Mouse (Mus musculus): Measurements from ENCODE around the gene Zfp963. TPM values are rescaled to one million over a fixed set of nuclear protein-coding genes. Genes with fewer than 3 reads are reported as not detected.
"Not testable (repeated sequence)": the region's sequence is repeated elsewhere in the genome, so short reads cannot be mapped to it uniquely, and the experiment has no call there.

The Zfp963 gene
- polyA plus RNA-seq, 1 experiment = 3.3 TPM

GRCm38 (mm10) chr8:69715366-69715765, 34.4 kb downstream of the Zfp963 start:
- peaks cover 4% of the 10 kb centered on the region; the same call in 1 of the 2 replicates for H3K36me3 ChIP-seq (ENCODE audit: control insufficient read depth, insufficient read depth, low read length)
- H3K4me3 ChIP-seq (ENCODE audit: control insufficient read depth, insufficient read depth, low read length) = no peak overlapping the region
- WGBS = 86% methylated on average over 6 of the region's 6 CpGs
- peaks cover 8% of the 10 kb centered on the region for H3K4me1 ChIP-seq (replicated peaks; ENCODE audit: control insufficient read depth, insufficient read depth, low read length)
- TF ChIP-seq CTCF (IDR thresholded peaks at IDR 0.05; ENCODE audit: borderline replicate concordance, control insufficient read depth, extremely low read depth, insufficient read depth, low read length, poor library complexity) (no peak), POLR2A (IDR thresholded peaks at IDR 0.05; ENCODE audit: control insufficient read depth, extremely low read depth, insufficient read depth, low read length, poor library complexity) (no peak)
- H3K27me3 ChIP-seq (ENCODE audit: control insufficient read depth, insufficient read depth, low read length) = no peaks in the 10 kb centered on the region
- DNase-seq = no peak
- H3K27ac ChIP-seq (ENCODE audit: control insufficient read depth, insufficient read depth, low read length) = no peak overlapping the region

- no peak overlapping the region for H3K4me3 ChIP-seq (ENCODE audit: control insufficient read depth, insufficient read depth, low read length)
- peaks cover 22% of the 10 kb centered on the region for H3K36me3 ChIP-seq (ENCODE audit: control insufficient read depth, insufficient read depth, low read length)
- H3K4me1 ChIP-seq (replicated peaks; ENCODE audit: control insufficient read depth, insufficient read depth, low read length) = peaks cover 8% of the 10 kb centered on the region
- H3K27ac ChIP-seq (ENCODE audit: control insufficient read depth, insufficient read depth, low read length) = no peak overlapping the region
- no peaks in the 10 kb centered on the region for H3K27me3 ChIP-seq (ENCODE audit: control insufficient read depth, insufficient read depth, low read length)
- WGBS = 95% methylated on average over 8 of the region's 8 CpGs
- no peak for TF ChIP-seq CTCF (IDR thresholded peaks at IDR 0.05; ENCODE audit: borderline replicate concordance, control insufficient read depth, extremely low read depth, insufficient read depth, low read length, poor library complexity)
- TF ChIP-seq POLR2A (IDR thresholded peaks at IDR 0.05; ENCODE audit: control insufficient read depth, extremely low read depth, insufficient read depth, low read length, poor library complexity) = no peak
- DNase-seq = no peak
Measured at GRCm38 (mm10) chr8:69713516-69713915, 36.3 kb downstream of the Zfp963 start.

GRCm38 (mm10) chr8:69710624-69711023, 39.1 kb downstream of the Zfp963 start, which contains the start of gene Zfp869:
Gene Zfp869, minus strand, starts transcription at chr8:69710724.
- over 99% methylated on average over 10 of the region's 10 CpGs for WGBS
- H3K36me3 ChIP-seq (ENCODE audit: control insufficient read depth, insufficient read depth, low read length) = peaks cover 50% of the 10 kb centered on the region
- not testable (repeated sequence) for H3K27ac ChIP-seq (ENCODE audit: control insufficient read depth, insufficient read depth, low read length); H3K4me3 ChIP-seq (ENCODE audit: control insufficient read depth, insufficient read depth, low read length); H3K4me1 ChIP-seq (replicated peaks; ENCODE audit: control insufficient read depth, insufficient read depth, low read length); DNase-seq; H3K27me3 ChIP-seq (ENCODE audit: control insufficient read depth, insufficient read depth, low read length)

GRCm38 (mm10) chr8:69701810-69702209, 48.0 kb downstream of the Zfp963 start:
- Histone ChIP-seq H3K36me3 (ENCODE audit: control insufficient read depth, insufficient read depth, low read length) (peaks cover 33% of the 10 kb centered on the region), H3K27ac (ENCODE audit: control insufficient read depth, insufficient read depth, low read length) (no peak overlapping the region), H3K27me3 (ENCODE audit: control insufficient read depth, insufficient read depth, low read length) (no peaks in the 10 kb centered on the region), H3K4me1 (replicated peaks; ENCODE audit: control insufficient read depth, insufficient read depth, low read length) (peaks cover 6% of the 10 kb centered on the region), H3K4me3 (ENCODE audit: control insufficient read depth, insufficient read depth, low read length) (no peak overlapping the region)
- TF ChIP-seq POLR2A (IDR thresholded peaks at IDR 0.05; ENCODE audit: control insufficient read depth, extremely low read depth, insufficient read depth, low read length, poor library complexity) = no peak
- TF ChIP-seq CTCF (IDR thresholded peaks at IDR 0.05; ENCODE audit: borderline replicate concordance, control insufficient read depth, extremely low read depth, insufficient read depth, low read length, poor library complexity) = no peak
- 72% methylated on average over 6 of the region's 6 CpGs for WGBS
- DNase-seq = no peak

Other genes with a start within 250 kb of the Zfp963 start
- not detected in 2 replicates for gene Gm7697, start 227.0 kb downstream of the Zfp963 start, polyA plus RNA-seq (2012; rRNA removed)
- 10.3 and 10.4 TPM in 2 replicates for gene Zfp868, start 124.4 kb downstream of the Zfp963 start, polyA plus RNA-seq (2012; rRNA removed)
- 0.26 and 0.27 TPM in 2 replicates for gene Zfp964, start 95.5 kb downstream of the Zfp963 start, polyA plus RNA-seq (2012; rRNA removed)
- gene Zfp869, start 39.2 kb downstream of the Zfp963 start, polyA plus RNA-seq (2012; rRNA removed) = 3.8 and 4.1 TPM in 2 replicates
- gene Gm20422, start 24.9 kb upstream of the Zfp963 start, polyA plus RNA-seq (2012; rRNA removed) = 1.3 TPM in 1 of 2 replicates, not detected in the other
- 213 and 231 TPM in 2 replicates for gene Atp13a1, start 41.2 kb upstream of the Zfp963 start, polyA plus RNA-seq (2012; rRNA removed)
- 24.4 and 25.6 TPM in 2 replicates for gene Zfp866, start 41.2 kb upstream of the Zfp963 start, polyA plus RNA-seq (2012; rRNA removed)
- 169 and 195 TPM in 2 replicates for gene Gmip, start 58.7 kb upstream of the Zfp963 start, polyA plus RNA-seq (2012; rRNA removed)
- gene Lpar2, start 72.5 kb upstream of the Zfp963 start, polyA plus RNA-seq (2012; rRNA removed) = 10.3 and 12.0 TPM in 2 replicates
- gene Pbx4, start 82.5 kb upstream of the Zfp963 start, polyA plus RNA-seq (2012; rRNA removed) = 29.0 and 34.2 TPM in 2 replicates
- gene Cilp2, start 137.7 kb upstream of the Zfp963 start, polyA plus RNA-seq (2012; rRNA removed) = 0.75 and 2.2 TPM in 2 replicates
- gene Tssk6, start 152.2 kb upstream of the Zfp963 start, polyA plus RNA-seq (2012; rRNA removed) = 1.3 and 1.8 TPM in 2 replicates
- gene Ndufa13, start 152.6 kb upstream of the Zfp963 start, polyA plus RNA-seq (2012; rRNA removed) = 120 and 150 TPM in 2 replicates
- 8.0 and 11.7 TPM in 2 replicates for gene Yjefn3, start 152.7 kb upstream of the Zfp963 start, polyA plus RNA-seq (2012; rRNA removed)
- 84.5 and 116 TPM in 2 replicates for gene Gatad2a, start 246.4 kb upstream of the Zfp963 start, polyA plus RNA-seq (2012; rRNA removed)